Mouse (Mus musculus): ENCODE measurements at regions not wholly inside any gene's neighbourhood (a gene's known extent, or its start where the extent isn't known, plus 50 kb on each side); places are given as distances from the start of the nearest gene placed in this dataset.
"Not testable (repeated sequence)": the region's sequence is repeated elsewhere in the genome, so short reads cannot be mapped to it uniquely, and the experiment has no call there.

DNA sequence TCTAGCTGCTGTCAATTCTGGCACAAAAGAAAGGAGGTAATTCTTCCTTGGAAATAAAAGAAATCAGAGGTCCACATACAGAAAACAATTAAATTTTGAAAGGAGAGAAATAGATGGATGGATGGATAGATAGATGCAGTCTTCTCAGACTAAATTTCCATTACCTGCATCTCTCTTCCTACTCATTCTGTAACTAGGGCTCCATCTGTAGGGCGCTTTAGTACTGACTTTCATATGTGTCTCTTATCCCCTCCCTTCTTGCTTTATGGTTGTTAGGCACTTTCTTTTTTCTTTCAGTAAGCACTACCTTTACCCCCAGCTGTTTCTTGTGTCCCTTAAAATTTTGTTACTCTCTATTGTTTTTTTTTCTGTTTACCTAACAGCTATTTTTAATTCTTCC is 72.9 kb upstream of the Olfr1324 start:
- no peaks in the 10 kb centered on the region for H3K4me1 ChIP-seq (replicated peaks)
- no peak for ATAC-seq (ENCODE audit: insufficient number of reproducible peaks, insufficient read depth, low FRiP score, low TSS enrichment, low read depth)
- H3K9ac ChIP-seq (replicated peaks), result no peak overlapping the region
- H3K36me3 ChIP-seq, result no peaks in the 10 kb centered on the region
- H3K27ac ChIP-seq, result no peak overlapping the region
- H3K9me3 ChIP-seq, result no peaks in the 10 kb centered on the region
- no peak overlapping the region for H3K4me3 ChIP-seq (replicated peaks)
- H3K4me2 ChIP-seq, result no peak overlapping the region
- no peaks in the 10 kb centered on the region for H3K27me3 ChIP-seq
- WGBS, result 37% methylated on average over 1 of the region's 1 CpGs

GRCm38 (mm10) chrX:50490477-50490967 is 62.2 kb upstream of the Olfr1324 start:
- H3K4me1 ChIP-seq (replicated peaks); H3K4me2 ChIP-seq; H3K27me3 ChIP-seq; H3K9me3 ChIP-seq; ATAC-seq (ENCODE audit: insufficient number of reproducible peaks, insufficient read depth, low FRiP score, low TSS enrichment, low read depth); H3K36me3 ChIP-seq; H3K27ac ChIP-seq; H3K4me3 ChIP-seq (replicated peaks); H3K9ac ChIP-seq (replicated peaks): not testable (repeated sequence)
- 72% methylated on average over 9 of the region's 9 CpGs for WGBS
